Mouse (Mus musculus): ENCODE data around the gene Ppp2r1b. TPM values are rescaled to one million over a fixed set of nuclear protein-coding genes. Genes with fewer than 3 reads are reported as not detected.

Gene Ppp2r1b
- polyA plus RNA-seq, 1 experiment from 2014 or later: 58.9 TPM

GRCm38 (mm10) chr9:50855133-50855766 is 10.1 kb downstream of the Ppp2r1b start:
- Histone ChIP-seq H3K27ac (replicated peaks) (no peak overlapping the region), H3K4me1 (peaks cover 24% of the 10 kb centered on the region), H3K27me3 (no peaks in the 10 kb centered on the region), H3K9ac (no peak overlapping the region), H3K36me3 (peaks cover 15% of the 10 kb centered on the region), H3K4me2 (replicated peaks) (no peak overlapping the region), H3K4me3 (replicated peaks) (no peak overlapping the region), H3K9me3 (replicated peaks) (no peaks in the 10 kb centered on the region)
- no peak for ATAC-seq (ENCODE audit: insufficient number of reproducible peaks, low FRiP score, low TSS enrichment, low read depth)
- WGBS: 87% methylated on average over 5 of the region's 5 CpGs

- peaks cover 20% of the 10 kb centered on the region for H3K36me3 ChIP-seq
- H3K27ac ChIP-seq (replicated peaks): peak overlapping the region; percentile 89
- H3K9me3 ChIP-seq (replicated peaks): no peaks in the 10 kb centered on the region
- WGBS: 63% methylated on average over 5 of the region's 5 CpGs
- no peak overlapping the region for H3K9ac ChIP-seq
- ATAC-seq (ENCODE audit: insufficient number of reproducible peaks, low FRiP score, low TSS enrichment, low read depth): no peak
- H3K4me3 ChIP-seq (replicated peaks): peak overlapping the region; percentile 66
- no peaks in the 10 kb centered on the region for H3K27me3 ChIP-seq
- peak overlapping the region; percentile 70 for H3K4me2 ChIP-seq (replicated peaks)
- H3K4me1 ChIP-seq: peaks cover 19% of the 10 kb centered on the region
Observed at GRCm38 (mm10) chr9:50855780-50856179, 10.7 kb downstream of the Ppp2r1b start.

- peak; percentile 90 for ATAC-seq (ENCODE audit: insufficient number of reproducible peaks, low FRiP score, low TSS enrichment, low read depth)
- WGBS: under 1% methylated on average over 45 of the region's 45 CpGs
- H3K27me3 ChIP-seq: no peaks in the 10 kb centered on the region
- H3K27ac ChIP-seq (replicated peaks): peak overlapping the region; percentile 89
- H3K4me2 ChIP-seq (replicated peaks): peak overlapping the region; percentile 70
- H3K9me3 ChIP-seq (replicated peaks): no peaks in the 10 kb centered on the region
- peaks cover 16% of the 10 kb centered on the region for H3K4me1 ChIP-seq
- H3K9ac ChIP-seq: peak overlapping the region; percentile 60
- peak overlapping the region; percentile 66 for H3K4me3 ChIP-seq (replicated peaks)
- peaks cover 28% of the 10 kb centered on the region for H3K36me3 ChIP-seq
Observed at GRCm38 (mm10) chr9:50856341-50857081, 11.4 kb downstream of the Ppp2r1b start.

- Histone ChIP-seq H3K9me3 (replicated peaks) (no peaks in the 10 kb centered on the region), H3K4me3 (replicated peaks) (peak overlapping the region; percentile 66), H3K27ac (replicated peaks) (peak overlapping the region; percentile 89), H3K4me1 (peaks cover 16% of the 10 kb centered on the region), H3K4me2 (replicated peaks) (peak overlapping the region; percentile 70), H3K9ac (peak overlapping the region; percentile 60), H3K27me3 (no peaks in the 10 kb centered on the region), H3K36me3 (peaks cover 34% of the 10 kb centered on the region)
- peak; percentile 61 for ATAC-seq (ENCODE audit: insufficient number of reproducible peaks, low FRiP score, low TSS enrichment, low read depth)
- WGBS: under 1% methylated on average over 46 of the region's 46 CpGs
Observed at GRCm38 (mm10) chr9:50857082-50857641, 12.1 kb downstream of the Ppp2r1b start.

- Histone ChIP-seq H3K36me3 (peaks cover 47% of the 10 kb centered on the region), H3K4me3 (replicated peaks) (no peak overlapping the region), H3K27me3 (no peaks in the 10 kb centered on the region), H3K9me3 (replicated peaks) (no peaks in the 10 kb centered on the region), H3K4me2 (replicated peaks) (no peak overlapping the region), H3K27ac (replicated peaks) (no peak overlapping the region), H3K4me1 (peaks cover 13% of the 10 kb centered on the region), H3K9ac (no peak overlapping the region)
- no peak for ATAC-seq (ENCODE audit: insufficient number of reproducible peaks, low FRiP score, low TSS enrichment, low read depth)
- WGBS: 88% methylated on average over 6 of the region's 6 CpGs
Observed at GRCm38 (mm10) chr9:50858681-50859080, 13.6 kb downstream of the Ppp2r1b start.

- H3K27ac ChIP-seq (replicated peaks): no peak overlapping the region
- no peak overlapping the region for H3K9ac ChIP-seq
- WGBS: 87% methylated on average over 18 of the region's 18 CpGs
- no peak overlapping the region for H3K4me3 ChIP-seq (replicated peaks)
- H3K36me3 ChIP-seq: peaks cover 67% of the 10 kb centered on the region
- H3K9me3 ChIP-seq (replicated peaks): no peaks in the 10 kb centered on the region
- no peaks in the 10 kb centered on the region for H3K27me3 ChIP-seq
- ATAC-seq (ENCODE audit: insufficient number of reproducible peaks, low FRiP score, low TSS enrichment, low read depth): no peak
- peaks cover 12% of the 10 kb centered on the region for H3K4me1 ChIP-seq
- H3K4me2 ChIP-seq (replicated peaks): no peak overlapping the region
Observed at GRCm38 (mm10) chr9:50861119-50861839, 16.2 kb downstream of the Ppp2r1b start.

GRCm38 (mm10) chr9:50863824-50864223 is 18.7 kb downstream of the Ppp2r1b start:
- Histone ChIP-seq H3K4me3 (replicated peaks) (no peak overlapping the region), H3K9me3 (replicated peaks) (no peaks in the 10 kb centered on the region), H3K27ac (replicated peaks) (no peak overlapping the region), H3K36me3 (peaks cover 86% of the 10 kb centered on the region), H3K4me2 (replicated peaks) (no peak overlapping the region), H3K27me3 (no peaks in the 10 kb centered on the region), H3K9ac (no peak overlapping the region), H3K4me1 (0 out of 2 replicates have a peak, but pooled peaks cover 4% of the 10 kb centered on the region)
- 85% methylated on average over 4 of the region's 4 CpGs for WGBS
- ATAC-seq (ENCODE audit: insufficient number of reproducible peaks, low FRiP score, low TSS enrichment, low read depth): no peak

- no peaks in the 10 kb centered on the region for H3K27me3 ChIP-seq
- peaks cover 83% of the 10 kb centered on the region for H3K36me3 ChIP-seq
- H3K9me3 ChIP-seq (replicated peaks): no peaks in the 10 kb centered on the region
- H3K4me2 ChIP-seq (replicated peaks): no peak overlapping the region
- H3K27ac ChIP-seq (replicated peaks): no peak overlapping the region
- ATAC-seq (ENCODE audit: insufficient number of reproducible peaks, low FRiP score, low TSS enrichment, low read depth): no peak
- no peak overlapping the region for H3K9ac ChIP-seq
- 72% methylated on average over 5 of the region's 5 CpGs for WGBS
- 0 out of 2 replicates have a peak, but pooled peaks cover 4% of the 10 kb centered on the region for H3K4me1 ChIP-seq
- H3K4me3 ChIP-seq (replicated peaks): no peak overlapping the region
Observed at GRCm38 (mm10) chr9:50864877-50865276, 19.8 kb downstream of the Ppp2r1b start.

GRCm38 (mm10) chr9:50865803-50866202 is 20.7 kb downstream of the Ppp2r1b start:
- H3K27ac ChIP-seq (replicated peaks): no peak overlapping the region
- no peak overlapping the region for H3K4me3 ChIP-seq (replicated peaks)
- WGBS: 63% methylated on average over 8 of the region's 8 CpGs

GRCm38 (mm10) chr9:50867015-50867414 is 21.9 kb downstream of the Ppp2r1b start:
- Histone ChIP-seq H3K27ac (replicated peaks) (peak overlapping the region; percentile 17; the same call in 1 of the 2 replicates), H3K9ac (no peak overlapping the region), H3K9me3 (replicated peaks) (no peaks in the 10 kb centered on the region), H3K4me2 (replicated peaks) (no peak overlapping the region), H3K36me3 (peaks cover 75% of the 10 kb centered on the region), H3K4me3 (replicated peaks) (no peak overlapping the region), H3K4me1 (0 out of 2 replicates have a peak, but pooled peaks cover 4% of the 10 kb centered on the region), H3K27me3 (no peaks in the 10 kb centered on the region)
- ATAC-seq (ENCODE audit: insufficient number of reproducible peaks, low FRiP score, low TSS enrichment, low read depth): no peak
- WGBS: 83% methylated on average over 6 of the region's 6 CpGs

More at GRCm38 (mm10) chr9:50865803-50866202, 20.7 kb downstream of the Ppp2r1b start:
- no peaks in the 10 kb centered on the region for H3K27me3 ChIP-seq
- H3K9me3 ChIP-seq (replicated peaks): no peaks in the 10 kb centered on the region
- 0 out of 2 replicates have a peak, but pooled peaks cover 4% of the 10 kb centered on the region for H3K4me1 ChIP-seq
- no peak overlapping the region for H3K4me2 ChIP-seq (replicated peaks)
- H3K36me3 ChIP-seq: peaks cover 83% of the 10 kb centered on the region
- H3K9ac ChIP-seq: no peak overlapping the region
- no peak for ATAC-seq (ENCODE audit: insufficient number of reproducible peaks, low FRiP score, low TSS enrichment, low read depth)

- 78% methylated on average over 2 of the region's 2 CpGs for WGBS
- no peak for ATAC-seq (ENCODE audit: insufficient number of reproducible peaks, low FRiP score, low TSS enrichment, low read depth)
- no peaks in the 10 kb centered on the region for H3K9me3 ChIP-seq (replicated peaks)
Observed at GRCm38 (mm10) chr9:50868182-50868581, 23.1 kb downstream of the Ppp2r1b start.

More at GRCm38 (mm10) chr9:50868182-50868581, 23.1 kb downstream of the Ppp2r1b start:
- 0 out of 2 replicates have a peak, but pooled peaks cover 4% of the 10 kb centered on the region for H3K4me1 ChIP-seq
- H3K27ac ChIP-seq (replicated peaks): 0 out of 2 replicates have a peak overlapping the region, but pooled peaks have one; percentile 28
- H3K4me3 ChIP-seq (replicated peaks): no peak overlapping the region
- H3K27me3 ChIP-seq: no peaks in the 10 kb centered on the region
- no peak overlapping the region for H3K9ac ChIP-seq
- no peak overlapping the region for H3K4me2 ChIP-seq (replicated peaks)
- H3K36me3 ChIP-seq: peaks cover 73% of the 10 kb centered on the region

All from embryonic facial prominence, embryonic 15.5 days (tissue).